Mouse (Mus musculus): Measurements from ENCODE around the gene Ncs1.

Gene Ncs1

DNA sequence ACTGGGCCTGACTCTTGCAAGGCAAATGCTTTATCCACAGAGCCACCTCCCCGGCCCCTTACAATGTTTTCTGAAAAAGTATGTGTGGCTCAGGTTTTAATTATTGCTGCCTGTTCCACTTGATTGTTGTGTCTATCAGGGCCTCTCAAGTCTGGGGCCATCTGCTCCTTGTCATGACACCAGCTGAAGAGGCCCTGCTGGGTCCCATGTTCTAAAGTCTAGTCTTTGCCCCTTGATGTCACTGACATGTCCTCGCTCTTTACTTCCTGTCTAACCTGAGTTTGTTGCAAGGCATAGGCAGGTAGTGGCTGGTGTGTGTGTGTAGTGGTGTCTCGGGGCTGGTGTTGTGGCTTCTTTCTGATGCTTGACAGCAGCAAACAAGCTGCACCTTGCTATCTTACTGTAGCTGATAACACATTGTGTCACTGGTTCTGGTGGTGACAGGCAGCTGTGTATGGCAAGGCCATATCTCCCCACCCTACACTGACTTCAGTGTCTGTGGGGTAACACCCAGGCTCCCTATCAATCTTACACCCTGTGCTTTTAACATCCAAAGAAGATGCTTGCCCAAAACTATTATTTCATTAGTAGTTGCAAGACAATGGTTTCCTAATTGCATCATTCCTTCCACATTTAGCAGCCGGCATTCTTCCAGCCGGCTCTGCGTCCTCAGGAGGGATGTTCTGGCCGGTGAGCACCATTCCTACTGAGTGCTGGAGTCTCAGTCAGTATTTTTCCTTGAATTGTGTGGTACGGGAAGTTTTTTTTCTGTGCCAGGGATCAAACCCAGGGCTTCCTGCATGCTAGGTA, 96.3 kb downstream of the Ncs1 start:
- no peak for DNase-seq
